Mouse (Mus musculus) erythroid progenitor cell, adult 5-6 weeks (primary cell): ENCODE data around the gene Igf2. TPM values are rescaled to one million over a fixed set of nuclear protein-coding genes. Genes with fewer than 3 reads are reported as not detected.

ENCODE experiments used
- ATAC-seq: replicated peaks from 2 replicates; pipeline ENCODE4 v1.8.0; 2016; ENCODE audit warnings: moderate number of reproducible peaks, mild to moderate bottlenecking, moderate TSS enrichment, inconsistent platforms; ENCODE audit not compliant: poor library complexity, low FRiP score, severe bottlenecking
- total RNA-seq, 2 experiments: library from RNA; stranded (forward) in 1 of 2; stranded (reverse) in 1 of 2; fragments of 150-400 nt in 1 of 2; fragments of 186-747, 209-891 nt in 1 of 2; gene quantifications; 2 replicates each; pipeline versions ENCODE4 v1.2.3 to v1.2.4; 2015 to 2017; ENCODE audit warnings: low replicate concordance in 2 of 2

Gene Igf2
- total RNA-seq, 2 experiments from 2014 or later, result not detected

- ATAC-seq, result no peak
Measured at GRCm38 (mm10) chr7:142659767-142660650, 6.6 kb downstream of the Igf2 start.

GRCm38 (mm10) chr7:142659181-142659681 is 7.4 kb downstream of the Igf2 start:
- no peak for ATAC-seq

GRCm38 (mm10) chr7:142658681-142659180 is 7.9 kb downstream of the Igf2 start:
- ATAC-seq, result no peak

GRCm38 (mm10) chr7:142657821-142658614 is 8.6 kb downstream of the Igf2 start:
- ATAC-seq, result no peak

GRCm38 (mm10) chr7:142657341-142657791 is 9.2 kb downstream of the Igf2 start:
- no peak for ATAC-seq

- ATAC-seq, result no peak
Measured at GRCm38 (mm10) chr7:142656055-142656454, 10.6 kb downstream of the Igf2 start.

GRCm38 (mm10) chr7:142655633-142656032 is 11.0 kb downstream of the Igf2 start:
- ATAC-seq, result no peak

GRCm38 (mm10) chr7:142653726-142654125 is 12.9 kb downstream of the Igf2 start:
- ATAC-seq, result no peak

- no peak for ATAC-seq
Measured at GRCm38 (mm10) chr7:142646676-142647075, 19.9 kb downstream of the Igf2 start.

- ATAC-seq, result no peak
Measured at GRCm38 (mm10) chr7:142645045-142645444, 21.6 kb downstream of the Igf2 start.

- no peak for ATAC-seq
Measured at GRCm38 (mm10) chr7:142636178-142636577, 30.4 kb downstream of the Igf2 start.

- ATAC-seq, result no peak
Measured at GRCm38 (mm10) chr7:142630691-142631090, 35.9 kb downstream of the Igf2 start.

- no peak for ATAC-seq
Measured at GRCm38 (mm10) chr7:142629806-142630205, 36.8 kb downstream of the Igf2 start.

- no peak for ATAC-seq
Measured at GRCm38 (mm10) chr7:142622180-142622579, 44.4 kb downstream of the Igf2 start.

- ATAC-seq, result no peak
Measured at GRCm38 (mm10) chr7:142613077-142613476, 53.5 kb downstream of the Igf2 start.

- ATAC-seq, result no peak; the same call in 1 of the 2 replicates
Measured at GRCm38 (mm10) chr7:142610627-142611406, 55.8 kb downstream of the Igf2 start.

GRCm38 (mm10) chr7:142600921-142601320 is 65.7 kb downstream of the Igf2 start:
- no peak for ATAC-seq
